Mouse (Mus musculus) spleen, adult 2 months (tissue): ENCODE data around the gene Szrd1.

Experiments used
- CTCF ChIP-seq: fragments of 200-500 bp; IDR thresholded peaks from 2 replicates; pipeline ENCODE4 v1.5.1; 2011; ENCODE audit warnings: mild to moderate bottlenecking, inconsistent platforms; ENCODE audit not compliant: insufficient read depth, insufficient read length, insufficient replicate concordance; ENCODE audit errors: extremely low read depth
- POLR2A ChIP-seq: fragments of 200-500 bp; IDR thresholded peaks from 2 replicates; pipeline ENCODE4 v1.6.1; 2011; ENCODE audit warnings: low read depth, low read length, inconsistent platforms

DNA sequence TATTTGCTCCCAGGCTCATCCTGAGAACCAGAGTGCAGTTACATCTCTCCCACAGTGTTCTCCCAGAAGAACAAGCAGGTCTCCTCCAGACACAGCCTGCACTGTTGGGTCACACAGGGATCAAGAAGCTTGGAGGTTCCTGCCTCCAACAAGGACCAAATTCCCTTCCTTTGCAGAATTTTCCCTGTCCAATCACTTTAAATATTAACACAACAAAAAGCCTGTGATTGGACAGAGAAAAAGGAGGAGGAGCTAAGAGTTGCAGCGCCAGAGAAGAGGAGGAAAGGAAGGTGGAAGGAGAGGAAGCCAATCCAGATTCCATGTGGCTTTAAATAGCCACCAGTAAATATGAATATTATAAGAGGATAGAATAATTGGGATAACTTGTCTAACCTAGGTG is 16.5 kb downstream of the Szrd1 start:
- TF ChIP-seq POLR2A, result no peak
- TF ChIP-seq CTCF, result no peak
